Mouse (Mus musculus): ENCODE results near the gene Socs1.

GRCm38 (mm10) chr16:10781862-10782371 is 3.4 kb downstream of the Socs1 start:
- TF ChIP-seq CTCF (IDR thresholded peaks at IDR 0.05; ENCODE audit: low read depth, low read length) (no peak), TAL1 (conservative IDR thresholded peaks at IDR 0.05; ENCODE audit: low read depth, low read length) (no peak)

All from G1E (cell line).